Mouse (Mus musculus): ENCODE data around the gene Fhit.
"Not testable (repeated sequence)": the region's sequence is repeated elsewhere in the genome, so short reads cannot be mapped to it uniquely, and the experiment has no call there.

Fhit gene

GRCm38 (mm10) chr14:11161751-11162231 is at the start of gene Fhit:
Gene Fhit, minus strand, starts transcription at chr14:11162035.
- peak; percentile 96 for DNase-seq

- no peak for DNase-seq
Observed at GRCm38 (mm10) chr14:11206786-11207185, 45.0 kb upstream of the Fhit start.

GRCm38 (mm10) chr14:11160806-11161450 is 907 bp downstream of the Fhit start:
- DNase-seq: peak; percentile 91

- peak; percentile 27 for DNase-seq
Observed at GRCm38 (mm10) chr14:11159641-11160040, 2.2 kb downstream of the Fhit start.

GRCm38 (mm10) chr14:11159021-11159420 is 2.8 kb downstream of the Fhit start:
- DNase-seq: peak; percentile 88

GRCm38 (mm10) chr14:11157741-11158140 is 4.1 kb downstream of the Fhit start:
- DNase-seq: peak; percentile 17

- peak; percentile 76 for DNase-seq
Observed at GRCm38 (mm10) chr14:11151634-11152321, 10.1 kb downstream of the Fhit start.

- DNase-seq: no peak
Observed at GRCm38 (mm10) chr14:11133787-11134735, 27.8 kb downstream of the Fhit start.

- peak; percentile 9 for DNase-seq
Observed at GRCm38 (mm10) chr14:11132637-11133474, 29.0 kb downstream of the Fhit start.

- DNase-seq: peak; percentile 12
Observed at GRCm38 (mm10) chr14:11125096-11125495, 36.7 kb downstream of the Fhit start.

- DNase-seq: no peak
Observed at GRCm38 (mm10) chr14:11119076-11119475, 42.8 kb downstream of the Fhit start.

- DNase-seq: no peak
Observed at GRCm38 (mm10) chr14:11085596-11085995, 76.2 kb downstream of the Fhit start.

- no peak for DNase-seq
Observed at GRCm38 (mm10) chr14:11083946-11084345, 77.9 kb downstream of the Fhit start.

- DNase-seq: no peak
Observed at GRCm38 (mm10) chr14:11083462-11083861, 78.4 kb downstream of the Fhit start.

GRCm38 (mm10) chr14:11063594-11063993 is 98.2 kb downstream of the Fhit start:
- no peak for DNase-seq

GRCm38 (mm10) chr14:11060221-11060620 is 101.6 kb downstream of the Fhit start:
- DNase-seq: no peak

GRCm38 (mm10) chr14:11039503-11040300 is 122.1 kb downstream of the Fhit start:
- DNase-seq: not testable (repeated sequence)

- no peak for DNase-seq
Observed at GRCm38 (mm10) chr14:11021391-11021790, 140.4 kb downstream of the Fhit start.

- DNase-seq: no peak
Observed at GRCm38 (mm10) chr14:10978651-10979050, 183.2 kb downstream of the Fhit start.

- no peak for DNase-seq
Observed at GRCm38 (mm10) chr14:10941647-10942046, 220.2 kb downstream of the Fhit start.

- no peak for DNase-seq
Observed at GRCm38 (mm10) chr14:10933667-10934066, 228.2 kb downstream of the Fhit start.
